Mouse (Mus musculus) embryonic fibroblast, embryonic 13.5 days (primary cell): ENCODE data around the gene Dcps.

Source experiments
- CTCF ChIP-seq: IDR thresholded peaks from 2 replicates; pipeline ENCODE4 v1.5.1; 2011; ENCODE audit warnings: mild to moderate bottlenecking, control low read depth, low read length, moderate library complexity, borderline replicate concordance; ENCODE audit not compliant: insufficient read depth
- POLR2A ChIP-seq: IDR thresholded peaks from 2 replicates; pipeline ENCODE4 v1.6.1; 2011; ENCODE audit warnings: low read depth, mild to moderate bottlenecking, control low read depth, low read length, moderate library complexity

GRCm38 (mm10) chr9:35131637-35132397 lies 44.0 kb downstream of the Dcps start:
- TF ChIP-seq CTCF, result no peak
- TF ChIP-seq POLR2A, result no peak
